Mouse (Mus musculus) forebrain, embryonic 13.5 days (tissue): ENCODE measurements around the gene Btbd2. TPM values are rescaled to one million over a fixed set of nuclear protein-coding genes. Genes with fewer than 3 reads are reported as not detected.

Experiments
- ATAC-seq: fragments of 200-750 bp; cut with Nextera tagmentation; 2 replicates; pipeline ENCODE4 v1.8.0; 2017
- H3K27ac ChIP-seq: fragments of 300-500 bp; sonication (generic); 2 replicates; pipeline ENCODE4 v1.5.1; 2015; ENCODE audit warnings: inconsistent platforms, mild to moderate bottlenecking, moderate library complexity
- H3K27me3 ChIP-seq: fragments of 300-500 bp; sonication (generic); 2 replicates; pipeline ENCODE4 v1.6.1; 2015; ENCODE audit warnings: mild to moderate bottlenecking, inconsistent platforms
- H3K36me3 ChIP-seq: fragments of 300-500 bp; sonication (generic); 2 replicates; pipeline ENCODE4 v1.6.1; 2015; ENCODE audit warnings: mild to moderate bottlenecking, inconsistent platforms; ENCODE audit not compliant: poor library complexity, severe bottlenecking
- H3K4me1 ChIP-seq: fragments of 300-500 bp; sonication (generic); 2 replicates; pipeline ENCODE4 v1.6.1; 2015; ENCODE audit warnings: inconsistent platforms
- H3K4me2 ChIP-seq: fragments of 300-500 bp; sonication (generic); 2 replicates; pipeline ENCODE4 v1.6.1; 2015; ENCODE audit warnings: inconsistent platforms, mild to moderate bottlenecking, moderate library complexity
- H3K4me3 ChIP-seq: fragments of 300-500 bp; sonication (generic); 2 replicates; pipeline ENCODE4 v1.5.1; 2015; ENCODE audit warnings: mild to moderate bottlenecking, inconsistent platforms
- H3K9ac ChIP-seq: fragments of 300-500 bp; sonication (generic); 2 replicates; pipeline ENCODE4 v1.6.1; 2015; ENCODE audit warnings: mild to moderate bottlenecking, inconsistent platforms
- H3K9me3 ChIP-seq: fragments of 300-500 bp; sonication (generic); replicated peaks from 2 replicates; pipeline ENCODE4 v1.6.1; 2016; ENCODE audit warnings: inconsistent platforms
- WGBS: fragments of 180-500 bp; shearing (Covaris S2); methylation state at CpG from one replicate; pipeline ENCODE4 v1.1.7; 2015; 5-methylcytosine and 5-hydroxymethylcytosine counted together
- polyA plus RNA-seq: library from polyadenylated mRNA; unstranded; fragments of >200 nt; fragmentation: Nextera tagmentation; extraction: Ambion mirVana; gene quantifications from 2 replicates; pipeline ENCODE4 v1.2.1, GENCODE M21; 2015

The Btbd2 gene
- polyA plus RNA-seq, 1 experiment from 2014 or later, result 61.2 TPM

DNA sequence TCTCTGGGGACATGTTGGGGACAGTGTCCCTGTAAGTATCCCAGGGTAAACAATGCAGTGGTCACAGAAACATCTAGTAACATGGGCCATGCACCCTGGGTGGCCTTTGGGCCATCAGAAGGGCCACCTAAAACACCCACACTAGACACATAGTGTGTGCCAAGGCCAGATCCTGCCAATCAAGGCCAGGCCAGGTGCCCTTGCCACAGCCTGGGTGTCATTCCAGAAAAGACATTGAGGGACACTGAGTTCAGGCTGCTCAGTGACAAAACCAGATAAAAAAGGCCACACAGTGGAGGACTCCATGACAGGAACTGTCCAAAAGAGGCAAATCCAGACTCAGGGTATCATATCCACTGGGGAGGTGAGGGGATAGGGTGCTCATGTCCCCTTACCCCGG lies 26.8 kb upstream of the Btbd2 start:
- Histone ChIP-seq H3K36me3 (peaks cover 52% of the 10 kb centered on the region), H3K4me2 (no peak overlapping the region), H3K9ac (no peak overlapping the region), H3K27me3 (no peaks in the 10 kb centered on the region), H3K27ac (no peak overlapping the region), H3K9me3 (no peaks in the 10 kb centered on the region), H3K4me1 (peaks cover 13% of the 10 kb centered on the region), H3K4me3 (no peak overlapping the region)
- WGBS, result 96% methylated on average over 1 of the region's 1 CpGs
- no peak for ATAC-seq

DNA sequence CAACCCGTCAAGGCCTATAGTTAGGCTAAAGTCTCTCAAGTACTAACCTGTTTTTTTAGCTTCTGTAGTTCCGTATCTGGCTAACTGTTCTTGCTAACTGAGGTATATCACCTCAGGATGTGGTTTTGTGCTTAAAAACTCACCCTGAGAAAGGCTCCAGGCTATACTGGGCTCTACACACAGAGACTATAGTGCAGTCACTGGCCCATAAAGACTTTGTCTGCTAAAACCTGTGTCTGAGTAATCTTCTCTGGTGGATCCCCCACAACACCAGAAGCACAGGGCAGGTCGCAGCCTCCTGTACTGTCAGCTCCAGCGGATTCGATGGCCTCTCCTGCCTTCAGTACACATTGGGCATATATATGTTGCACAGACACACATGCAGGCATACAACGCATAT lies 25.1 kb upstream of the Btbd2 start:
- Histone ChIP-seq H3K36me3 (peaks cover 41% of the 10 kb centered on the region), H3K4me1 (peaks cover 29% of the 10 kb centered on the region), H3K9ac (no peak overlapping the region), H3K27ac (no peak overlapping the region), H3K27me3 (no peaks in the 10 kb centered on the region), H3K9me3 (no peaks in the 10 kb centered on the region), H3K4me3 (no peak overlapping the region), H3K4me2 (no peak overlapping the region)
- WGBS, result 95% methylated on average over 6 of the region's 6 CpGs
- no peak for ATAC-seq

DNA sequence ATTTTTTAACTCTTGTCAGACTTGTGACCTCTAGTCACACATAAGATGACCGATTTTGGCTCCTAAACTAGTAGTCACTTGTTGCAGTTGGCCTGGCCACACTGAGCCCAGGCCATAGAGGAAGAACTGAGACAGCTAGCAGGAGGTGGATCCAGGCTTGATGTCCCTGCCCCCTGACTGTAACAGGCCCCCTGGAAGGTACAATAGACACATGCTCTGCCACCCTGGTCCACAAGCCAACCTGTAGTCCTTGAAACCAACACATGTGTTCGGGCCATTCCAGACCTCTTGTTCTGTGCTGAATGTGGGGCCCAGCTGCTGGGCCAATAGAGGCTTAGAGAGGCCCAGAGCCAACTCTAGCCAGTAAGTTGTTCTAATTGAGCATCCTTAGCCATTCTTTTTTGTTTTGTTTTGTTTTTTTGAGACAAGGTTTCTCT lies 23.4 kb upstream of the Btbd2 start:
- Histone ChIP-seq H3K4me2 (no peak overlapping the region), H3K4me1 (peaks cover 33% of the 10 kb centered on the region), H3K9me3 (no peaks in the 10 kb centered on the region), H3K27me3 (no peaks in the 10 kb centered on the region), H3K9ac (no peak overlapping the region), H3K36me3 (peaks cover 23% of the 10 kb centered on the region), H3K4me3 (no peak overlapping the region), H3K27ac (no peak overlapping the region)
- no peak for ATAC-seq
- 75% methylated on average over 2 of the region's 2 CpGs for WGBS

DNA sequence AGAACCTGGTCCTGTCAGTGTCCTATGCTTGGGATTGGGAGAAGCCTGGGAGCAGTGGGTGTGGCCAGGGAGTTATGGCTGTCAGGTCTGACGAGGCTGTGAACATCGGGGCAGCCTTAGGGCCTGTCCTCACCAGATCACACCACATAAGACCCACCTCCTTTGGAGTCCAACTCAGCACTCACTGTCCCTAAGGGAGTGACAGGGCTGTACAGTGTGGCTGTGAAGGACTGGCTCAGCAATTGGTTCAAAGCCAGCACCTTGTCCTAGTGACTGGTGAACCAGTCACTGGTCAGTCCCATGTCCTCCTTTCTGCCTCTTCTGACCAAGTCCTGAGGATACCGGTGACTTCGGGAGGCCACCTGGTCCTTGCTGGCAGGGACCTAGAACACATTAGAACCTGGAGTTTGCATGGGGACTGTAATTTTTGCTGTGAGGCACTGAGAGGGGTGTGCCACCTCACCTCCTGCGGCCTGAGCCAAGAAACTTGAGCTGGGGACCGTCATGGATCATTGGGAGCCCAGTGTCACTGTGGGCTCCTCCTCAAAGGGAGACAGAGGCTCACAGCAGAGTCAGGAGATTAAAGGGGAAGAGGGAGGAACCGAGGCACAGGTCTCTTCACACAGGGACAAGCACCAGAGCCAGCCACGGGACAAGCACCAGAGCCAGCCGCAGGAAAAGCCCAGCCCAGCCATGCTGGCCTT lies 22.8 kb upstream of the Btbd2 start:
- no peaks in the 10 kb centered on the region for H3K9me3 ChIP-seq
- peaks cover 38% of the 10 kb centered on the region for H3K4me1 ChIP-seq
- H3K36me3 ChIP-seq, result peaks cover 18% of the 10 kb centered on the region; the same call in 1 of the 2 replicates
- no peaks in the 10 kb centered on the region for H3K27me3 ChIP-seq
- 71% methylated on average over 9 of the region's 9 CpGs for WGBS
- peak overlapping the region; percentile 35; the same call in 1 of the 2 replicates for H3K9ac ChIP-seq
- no peak overlapping the region for H3K4me2 ChIP-seq
- H3K27ac ChIP-seq, result peak overlapping the region; percentile 97; the same call in 1 of the 2 replicates
- ATAC-seq, result no peak
- H3K4me3 ChIP-seq, result no peak overlapping the region

DNA sequence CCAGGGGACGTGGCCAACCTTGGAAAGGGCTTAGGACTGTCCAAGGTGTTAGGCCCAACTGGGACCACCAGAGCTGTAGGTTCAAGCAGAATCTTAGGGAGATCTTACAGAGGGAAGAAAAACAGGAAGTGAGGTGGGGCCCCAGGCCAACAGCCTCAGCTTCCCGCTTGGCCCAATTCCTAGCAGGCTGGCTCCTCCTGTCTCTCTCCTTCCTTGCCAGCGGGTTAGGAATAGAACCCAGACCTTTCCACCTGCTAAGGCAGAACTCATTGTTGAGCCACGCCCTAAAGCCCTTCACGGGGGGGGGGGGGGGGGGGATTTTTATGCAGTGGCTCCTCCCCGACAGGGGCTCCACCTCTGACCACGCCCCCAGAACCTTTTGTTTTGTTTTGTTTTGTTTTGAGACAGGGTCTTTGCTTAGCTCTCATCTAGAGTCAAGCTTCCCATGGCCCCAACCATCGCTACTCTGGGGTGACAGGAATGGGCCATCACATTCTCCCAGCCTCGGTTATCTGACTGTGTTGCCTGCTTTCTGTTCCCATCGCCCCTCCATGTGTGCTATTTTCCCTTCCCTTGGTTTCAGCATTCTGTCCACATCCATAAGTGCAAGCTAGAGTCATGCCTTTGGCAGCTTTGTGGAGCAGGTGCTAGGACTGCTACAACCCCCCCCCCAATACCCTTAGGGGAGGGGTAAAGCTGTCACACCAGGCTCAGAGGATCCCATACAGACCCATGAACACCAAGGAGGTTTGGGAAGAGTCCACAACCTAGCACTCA lies 21.9 kb upstream of the Btbd2 start:
- Histone ChIP-seq H3K4me2 (peak overlapping the region; percentile 70), H3K9me3 (no peaks in the 10 kb centered on the region), H3K36me3 (peaks cover 16% of the 10 kb centered on the region; the same call in 1 of the 2 replicates), H3K4me3 (no peak overlapping the region), H3K27ac (peak overlapping the region; percentile 97), H3K9ac (peak overlapping the region; percentile 35; the same call in 1 of the 2 replicates), H3K27me3 (no peaks in the 10 kb centered on the region), H3K4me1 (peaks cover 48% of the 10 kb centered on the region)
- 46% methylated on average over 9 of the region's 10 CpGs for WGBS
- ATAC-seq, result no peak

DNA sequence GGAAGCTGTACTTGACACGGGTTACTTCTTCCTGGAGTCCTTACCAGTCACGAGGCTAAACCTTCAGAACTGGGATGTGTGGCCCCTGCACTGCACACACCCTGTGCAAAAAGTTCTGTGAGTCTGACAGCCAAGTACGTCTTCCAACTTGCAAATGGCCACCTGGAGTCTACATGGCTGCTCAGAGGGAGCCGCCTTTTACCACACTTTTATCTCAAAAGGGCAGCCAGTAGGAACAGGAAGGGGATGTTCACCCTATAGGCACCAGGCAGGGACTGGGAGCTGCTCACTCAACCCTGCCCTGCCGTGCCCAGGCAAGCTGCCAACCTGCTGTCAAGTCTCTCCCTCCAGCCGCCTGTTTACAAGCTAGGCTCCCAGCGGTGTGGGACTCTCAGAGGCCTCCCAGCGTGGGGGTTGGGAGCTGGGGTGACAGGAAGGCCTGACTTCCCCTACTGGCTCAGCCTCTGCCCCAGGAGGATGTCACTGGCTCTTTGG lies 21.1 kb upstream of the Btbd2 start, which contains the start of gene Mknk2:
Mknk2 (minus strand) TSS at position 171 of the 495 bp plus-strand sequence.
- Histone ChIP-seq H3K9me3 (no peaks in the 10 kb centered on the region), H3K4me3 (peak within 1 kb of the TSS; percentile 99), H3K27ac (peak within 1 kb of the TSS; percentile 97), H3K36me3 (peaks cover 16% of the 10 kb centered on the region; the same call in 1 of the 2 replicates), H3K9ac (peak within 1 kb of the TSS; percentile 80), H3K27me3 (no peaks in the 10 kb centered on the region), H3K4me2 (peak within 1 kb of the TSS; percentile 70), H3K4me1 (peaks cover 56% of the 10 kb centered on the region)
- ATAC-seq, result peak; percentile 34; the same call in 1 of the 2 replicates
- 19% methylated on average over 8 of the region's 8 CpGs for WGBS

DNA sequence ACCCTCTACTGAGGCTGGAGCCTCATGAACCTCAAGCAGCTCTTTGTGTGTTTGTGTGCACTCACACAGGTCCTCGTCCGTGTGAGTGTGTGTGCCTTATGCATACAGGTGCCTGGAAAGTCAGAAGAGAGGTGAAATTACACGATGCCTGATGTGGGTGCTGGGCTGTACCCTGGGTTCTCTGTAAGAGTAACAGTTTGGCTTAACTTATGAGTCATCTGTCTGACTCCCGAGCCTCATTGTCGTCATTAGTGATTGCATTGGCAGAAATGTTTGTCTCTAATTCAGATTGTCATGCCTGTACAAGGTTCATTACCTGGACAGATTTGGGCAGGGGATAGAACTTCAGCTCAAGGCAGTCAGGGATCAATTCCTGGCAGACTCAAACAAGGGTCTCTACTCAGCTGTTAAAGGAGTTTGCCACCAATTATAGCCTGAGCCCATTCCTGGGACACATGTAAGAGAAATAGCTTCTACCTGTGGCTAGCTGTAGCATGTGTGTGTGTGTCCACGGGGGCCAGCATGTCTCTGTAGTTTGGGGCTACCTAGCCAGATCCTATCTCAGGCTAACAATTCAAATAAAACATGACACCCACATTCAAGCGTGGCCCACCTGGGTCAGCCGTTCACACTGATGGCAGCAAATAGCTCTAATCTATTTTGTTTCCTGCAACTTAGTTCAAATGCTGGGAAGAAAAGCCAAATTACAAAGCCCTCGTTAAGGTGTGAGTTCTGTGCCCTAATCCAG lies 20.4 kb upstream of the Btbd2 start:
- H3K27me3 ChIP-seq, result no peaks in the 10 kb centered on the region
- peak overlapping the region; percentile 99 for H3K4me3 ChIP-seq
- H3K4me1 ChIP-seq, result peaks cover 62% of the 10 kb centered on the region
- H3K27ac ChIP-seq, result peak overlapping the region; percentile 97
- H3K36me3 ChIP-seq, result peaks cover 20% of the 10 kb centered on the region
- H3K9ac ChIP-seq, result peak overlapping the region; percentile 80
- 35% methylated on average over 9 of the region's 9 CpGs for WGBS
- H3K4me2 ChIP-seq, result peak overlapping the region; percentile 70
- ATAC-seq, result no peak
- H3K9me3 ChIP-seq, result no peaks in the 10 kb centered on the region

DNA sequence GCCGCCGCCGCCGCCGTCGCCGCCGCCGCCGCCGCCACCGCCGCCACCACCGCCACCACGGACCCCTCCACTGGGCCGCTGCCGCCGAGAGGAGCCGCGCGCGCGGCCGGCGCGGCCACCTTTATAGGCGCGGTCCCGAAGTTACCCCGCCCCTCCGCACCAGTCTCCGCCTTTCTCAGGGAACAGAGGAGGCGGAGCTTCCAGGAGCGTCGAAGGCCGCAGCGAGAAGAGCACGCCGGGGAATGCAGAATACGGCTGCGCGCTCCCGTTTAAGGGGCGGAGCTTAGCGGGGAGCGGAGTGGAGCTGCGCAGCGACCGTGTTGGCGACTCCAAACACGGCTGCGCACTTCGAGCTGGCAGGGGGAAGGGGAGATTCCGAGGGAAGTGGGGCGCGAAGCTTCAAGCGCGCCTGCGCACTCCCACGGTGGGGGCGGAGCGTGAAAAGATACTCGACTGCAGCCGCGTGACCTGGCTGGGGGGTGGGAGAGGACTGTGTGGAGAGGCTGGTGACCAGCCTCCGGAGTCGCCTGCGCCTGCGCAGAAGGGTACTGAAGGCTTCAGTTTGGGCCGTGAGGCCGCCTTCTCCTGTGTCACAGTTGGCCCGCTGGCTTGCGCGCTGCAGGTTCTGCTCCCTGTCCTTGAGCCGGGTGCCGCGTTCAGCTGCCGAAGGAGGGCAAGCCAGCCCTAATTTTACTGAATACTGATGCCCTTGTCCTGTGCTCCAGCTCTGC lies 19.5 kb upstream of the Btbd2 start:
- peak overlapping the region; percentile 84 for H3K4me2 ChIP-seq
- ATAC-seq, result peak; percentile 91
- H3K4me1 ChIP-seq, result peaks cover 65% of the 10 kb centered on the region
- H3K27ac ChIP-seq, result peak overlapping the region; percentile 97
- H3K4me3 ChIP-seq, result peak overlapping the region; percentile 99
- WGBS, result under 1% methylated on average over 53 of the region's 78 CpGs
- H3K36me3 ChIP-seq, result peaks cover 30% of the 10 kb centered on the region
- H3K9ac ChIP-seq, result peak overlapping the region; percentile 99
- H3K27me3 ChIP-seq, result no peaks in the 10 kb centered on the region
- no peaks in the 10 kb centered on the region for H3K9me3 ChIP-seq

DNA sequence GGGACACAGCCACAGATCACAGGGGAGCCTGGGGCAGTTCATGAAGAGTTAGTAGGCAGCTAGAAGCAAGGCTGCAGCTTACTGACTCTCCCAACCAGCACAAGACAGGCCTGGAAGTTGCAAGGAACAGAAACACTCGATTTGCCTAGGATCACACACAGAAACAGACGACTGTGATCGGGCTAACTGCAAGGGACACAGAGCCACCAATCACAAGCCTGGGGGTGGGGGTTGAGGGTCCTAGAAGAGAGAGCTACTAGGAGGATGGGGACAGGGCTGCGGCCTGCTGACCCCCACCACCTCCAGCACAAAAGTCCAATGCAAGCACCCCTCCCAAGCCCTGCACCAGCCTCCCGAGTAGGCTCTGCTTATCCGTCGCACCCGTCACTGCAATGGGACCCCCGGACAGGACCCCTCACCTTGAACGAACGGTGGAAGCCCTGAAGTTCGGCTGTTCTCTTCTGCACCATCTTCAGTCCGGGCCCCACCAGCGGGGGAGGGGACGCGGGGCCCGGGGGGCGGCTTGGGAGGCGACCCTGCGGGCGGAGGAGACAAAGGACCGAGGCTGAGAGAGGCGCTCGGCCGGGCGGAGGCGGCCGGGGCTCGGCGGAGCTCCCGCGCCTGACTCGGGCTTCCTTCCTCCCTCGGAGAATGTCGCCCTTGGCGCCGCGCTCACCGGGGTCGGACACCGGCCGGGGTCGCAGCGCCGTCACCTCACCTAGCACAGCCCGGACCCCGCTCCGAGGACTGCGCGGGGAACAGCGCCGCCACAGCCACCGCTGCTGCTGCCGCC lies 18.7 kb upstream of the Btbd2 start:
- H3K4me3 ChIP-seq, result peak overlapping the region; percentile 99
- peaks cover 65% of the 10 kb centered on the region for H3K4me1 ChIP-seq
- H3K9ac ChIP-seq, result peak overlapping the region; percentile 99
- WGBS, result under 1% methylated on average over 43 of the region's 54 CpGs
- no peaks in the 10 kb centered on the region for H3K27me3 ChIP-seq
- H3K27ac ChIP-seq, result peak overlapping the region; percentile 81
- H3K36me3 ChIP-seq, result peaks cover 37% of the 10 kb centered on the region
- H3K4me2 ChIP-seq, result peak overlapping the region; percentile 84
- peak; percentile 33 for ATAC-seq
- H3K9me3 ChIP-seq, result no peaks in the 10 kb centered on the region

DNA sequence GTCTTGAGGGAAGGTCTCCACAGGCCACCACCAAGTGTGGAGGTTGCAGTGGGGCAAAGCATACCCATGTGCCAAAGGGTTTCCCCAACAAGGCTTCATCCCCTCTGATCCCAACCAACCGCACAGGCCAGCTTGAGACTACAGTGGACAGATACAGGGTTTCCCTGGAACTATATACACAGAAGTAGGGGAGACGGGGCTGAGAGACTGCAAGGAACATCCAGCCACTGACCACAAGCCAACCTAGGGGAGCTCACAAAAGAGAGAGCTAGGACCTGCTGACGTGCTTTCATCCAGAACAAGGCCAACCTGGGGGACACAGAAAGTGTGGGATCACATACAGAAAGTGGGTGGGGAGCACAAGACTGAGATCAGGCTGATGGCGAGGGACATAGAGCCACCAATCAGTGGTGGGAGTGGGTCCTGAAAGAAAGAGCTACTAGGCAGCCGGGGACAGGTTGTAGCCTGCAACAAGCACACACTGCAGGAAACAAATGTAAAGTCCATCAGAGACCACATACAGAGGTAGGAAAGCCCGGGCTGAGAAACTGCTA lies 18.1 kb upstream of the Btbd2 start:
- 15% methylated on average over 6 of the region's 6 CpGs for WGBS
- H3K4me1 ChIP-seq, result peaks cover 69% of the 10 kb centered on the region
- H3K27me3 ChIP-seq, result no peaks in the 10 kb centered on the region
- ATAC-seq, result no peak
- H3K9me3 ChIP-seq, result no peaks in the 10 kb centered on the region
- H3K27ac ChIP-seq, result peak overlapping the region; percentile 81
- peak overlapping the region; percentile 99 for H3K4me3 ChIP-seq
- H3K4me2 ChIP-seq, result peak overlapping the region; percentile 84
- H3K9ac ChIP-seq, result peak overlapping the region; percentile 99
- peaks cover 44% of the 10 kb centered on the region for H3K36me3 ChIP-seq
